Mouse (Mus musculus) embryonic facial prominence, embryonic 14.5 days (tissue): ENCODE results near the gene Arhgap30. TPM values are rescaled to one million over a fixed set of nuclear protein-coding genes. Genes with fewer than 3 reads are reported as not detected.

Experiments
- ATAC-seq: fragments of 200-750 bp; cut with Nextera tagmentation; 2 replicates; pipeline ENCODE4 v1.8.0; 2017; ENCODE audit warnings: low read depth, moderate number of reproducible peaks, moderate TSS enrichment
- DNase-seq: peaks from one replicate; pipeline ENCODE4 v3.0.0-alpha.2; 2015; ENCODE audit warnings: low spot score
- H3K27ac ChIP-seq: fragments of 300-500 bp; sonication (generic); replicated peaks from 2 replicates; pipeline ENCODE4 v1.5.1; 2014; ENCODE audit warnings: low read depth, mild to moderate bottlenecking, low read length, moderate library complexity
- H3K27me3 ChIP-seq: fragments of 300-500 bp; sonication (generic); replicated peaks from 2 replicates; pipeline ENCODE4 v1.6.1; 2014; ENCODE audit warnings: low read length; ENCODE audit not compliant: control insufficient read depth, insufficient read depth
- H3K36me3 ChIP-seq: fragments of 300-500 bp; sonication (generic); 2 replicates; pipeline ENCODE4 v1.6.1; 2014; ENCODE audit warnings: low read length, mixed read lengths; ENCODE audit not compliant: control insufficient read depth, insufficient read depth
- H3K4me1 ChIP-seq: fragments of 300-500 bp; sonication (generic); 2 replicates; pipeline ENCODE4 v1.6.1; 2014; ENCODE audit warnings: antibody characterized with exemption, low read length; ENCODE audit not compliant: control insufficient read depth, insufficient read depth
- H3K4me2 ChIP-seq: fragments of 300-500 bp; sonication (generic); 2 replicates; pipeline ENCODE4 v1.6.1; 2014; ENCODE audit warnings: low read depth, mild to moderate bottlenecking, low read length, moderate library complexity, mixed read lengths
- H3K4me3 ChIP-seq: fragments of 300-500 bp; sonication (generic); 2 replicates; pipeline ENCODE4 v1.5.1; 2014; ENCODE audit warnings: low read depth, mild to moderate bottlenecking, low read length
- H3K9ac ChIP-seq: fragments of 300-500 bp; sonication (generic); 2 replicates; pipeline ENCODE4 v1.6.1; 2014; ENCODE audit warnings: low read depth, mild to moderate bottlenecking, low read length, moderate library complexity, mixed read lengths
- H3K9me3 ChIP-seq: fragments of 300-500 bp; sonication (generic); 2 replicates; pipeline ENCODE4 v1.6.1; 2016; ENCODE audit warnings: low read length; ENCODE audit not compliant: control insufficient read depth
- WGBS: fragments of 180-500 bp; shearing (Covaris S2); extraction: QIAGEN DNeasy Blood & Tissue Kit; methylation state at CpG from one replicate; pipeline ENCODE4 v1.1.7; 2014; 5-methylcytosine and 5-hydroxymethylcytosine counted together
- polyA plus RNA-seq: library from polyadenylated mRNA; unstranded; fragments of >200 nt; fragmentation: Nextera tagmentation; extraction: Ambion mirVana; gene quantifications from 2 replicates; pipeline ENCODE4 v1.2.1, GENCODE M21; 2014

The Arhgap30 gene
- polyA plus RNA-seq, 1 experiment from 2014 or later, result 2.0 TPM

DNA sequence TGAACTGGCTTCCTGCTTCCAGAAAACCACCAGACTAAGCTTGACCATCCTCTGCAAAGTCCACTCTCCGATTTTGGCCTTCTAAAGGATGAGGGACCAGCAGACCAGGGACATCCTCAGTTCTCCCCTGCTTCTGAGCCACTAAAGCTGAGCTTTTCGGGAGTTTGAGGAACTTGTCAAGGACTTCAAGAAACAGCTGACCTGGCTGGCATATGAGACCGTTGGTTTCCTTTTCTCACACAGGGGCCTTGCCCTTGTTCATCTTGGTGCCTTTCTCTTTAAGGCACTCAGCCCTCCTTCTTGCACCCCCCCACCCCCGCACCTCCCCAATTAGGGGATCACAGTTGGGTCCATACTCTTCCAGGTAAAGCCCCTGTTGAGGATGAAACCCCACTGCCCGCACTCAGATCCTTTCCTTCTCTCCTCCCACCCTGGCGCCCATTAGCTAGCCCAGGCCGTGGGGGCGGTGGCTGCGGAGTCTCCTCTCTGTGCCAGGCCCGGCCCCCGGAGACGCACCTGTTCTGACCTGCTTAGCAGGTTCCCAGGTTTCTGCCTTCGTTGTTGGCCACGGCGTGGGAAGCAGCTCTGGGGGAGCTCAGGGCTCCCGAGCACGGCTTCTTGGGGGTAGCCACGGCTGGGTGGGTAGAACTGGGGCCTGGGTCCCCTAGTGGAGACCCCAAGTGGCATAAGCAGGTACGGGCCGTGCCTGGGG lies 18.8 kb upstream of the Arhgap30 start, which contains the start of gene Nectin4:
Nectin4 (plus strand) TSS at position 255 of the 712 bp plus-strand sequence.
- peak within 1 kb of the TSS; percentile 16 for H3K4me3 ChIP-seq
- peak within 1 kb of the TSS; percentile 31 for H3K4me2 ChIP-seq
- WGBS, result 27% methylated on average over 18 of the region's 20 CpGs
- no peaks in the 10 kb centered on the region for H3K36me3 ChIP-seq
- H3K9me3 ChIP-seq, result no peaks in the 10 kb centered on the region
- no peaks in the 10 kb centered on the region for H3K27me3 ChIP-seq
- peak; percentile 80 for DNase-seq
- peak within 1 kb of the TSS; percentile 46 for H3K9ac ChIP-seq
- ATAC-seq, result peak; percentile 80
- 0 out of 2 replicates have a peak within 1 kb of the TSS, but pooled peaks have one; percentile 34 for H3K27ac ChIP-seq
- peaks cover 13% of the 10 kb centered on the region for H3K4me1 ChIP-seq

DNA sequence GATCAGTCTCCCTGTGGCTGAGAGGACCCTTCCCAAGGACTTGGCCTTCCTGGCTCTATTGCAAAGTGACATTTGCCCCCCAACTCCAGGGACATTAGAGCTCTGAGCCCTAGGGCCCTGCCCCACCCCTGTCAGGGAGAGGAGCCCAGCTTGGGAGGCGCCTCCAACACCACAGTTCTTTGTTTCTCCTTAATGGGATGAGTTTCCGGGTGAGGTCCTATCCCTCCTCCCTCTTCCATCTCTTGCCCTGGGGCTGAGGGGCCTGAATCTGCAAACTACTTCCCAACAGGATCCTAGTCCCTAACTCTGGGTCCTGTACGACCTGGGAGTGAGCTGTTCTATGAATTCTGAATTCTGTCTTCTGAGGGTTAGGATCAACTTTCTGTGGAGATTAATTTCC lies 15.9 kb upstream of the Arhgap30 start:
- H3K9ac ChIP-seq, result no peak overlapping the region; the same call in 1 of the 2 replicates
- peaks cover 13% of the 10 kb centered on the region for H3K4me1 ChIP-seq
- no peak overlapping the region for H3K27ac ChIP-seq
- 0 out of 2 replicates have a peak overlapping the region, but pooled peaks have one; percentile 6 for H3K4me2 ChIP-seq
- no peaks in the 10 kb centered on the region for H3K27me3 ChIP-seq
- H3K9me3 ChIP-seq, result no peaks in the 10 kb centered on the region
- ATAC-seq (no peak), DNase-seq (no peak)
- 29% methylated on average over 3 of the region's 3 CpGs for WGBS
- H3K36me3 ChIP-seq, result no peaks in the 10 kb centered on the region
- peak overlapping the region; percentile 16; the same call in 1 of the 2 replicates for H3K4me3 ChIP-seq

DNA sequence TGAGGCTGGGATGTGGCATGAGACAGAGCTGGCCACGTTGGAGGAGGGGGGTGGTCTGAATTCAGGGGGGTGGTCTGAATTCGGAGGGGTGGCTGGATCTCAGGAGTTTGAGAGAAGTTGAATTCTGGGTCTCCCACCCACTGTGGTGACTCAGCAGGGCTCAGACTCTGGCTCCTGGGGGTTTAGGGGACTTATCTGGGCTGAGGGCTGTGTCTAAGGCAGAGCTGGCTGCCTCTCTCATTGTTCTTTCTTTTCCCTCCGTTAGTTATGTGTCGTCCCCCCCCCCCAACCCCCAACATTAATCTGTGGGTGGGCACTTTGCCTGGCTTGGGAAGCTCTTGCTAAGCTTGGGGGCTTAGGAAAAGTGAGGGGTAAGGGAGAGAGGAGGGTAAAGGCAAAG lies 14.8 kb upstream of the Arhgap30 start:
- Histone ChIP-seq H3K27ac (peak overlapping the region; percentile 77), H3K36me3 (no peaks in the 10 kb centered on the region), H3K4me3 (no peak overlapping the region), H3K4me1 (peaks cover 13% of the 10 kb centered on the region), H3K9me3 (no peaks in the 10 kb centered on the region), H3K27me3 (no peaks in the 10 kb centered on the region), H3K9ac (0 out of 2 replicates have a peak overlapping the region, but pooled peaks have one; percentile 2), H3K4me2 (peak overlapping the region; percentile 31)
- WGBS, result 2% methylated on average over 4 of the region's 4 CpGs
- ATAC-seq, result peak; percentile 37
- DNase-seq, result peak; percentile 70

DNA sequence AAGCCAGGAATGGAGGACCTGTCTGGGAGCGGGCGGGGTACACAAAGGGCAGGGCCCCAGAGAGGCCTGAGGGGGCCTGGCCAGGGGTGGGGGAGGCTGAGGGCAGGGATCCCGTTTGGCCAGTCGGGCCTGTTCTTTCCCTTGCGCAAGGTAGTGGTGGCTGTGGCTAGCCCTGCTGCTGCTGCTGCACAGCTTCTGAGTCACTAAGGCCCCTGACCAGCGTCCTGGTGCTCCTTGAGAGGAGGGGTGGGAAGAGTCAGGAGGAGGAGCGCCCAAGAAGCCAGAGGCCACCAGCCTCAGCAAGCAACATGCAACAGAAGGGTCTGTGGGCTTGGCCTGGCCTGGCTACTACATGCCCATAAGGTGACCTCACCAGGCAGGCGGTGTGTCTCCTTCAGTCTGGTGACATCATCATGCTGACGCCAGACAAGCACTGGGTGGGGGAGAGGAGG lies 13.1 kb upstream of the Arhgap30 start:
- no peak overlapping the region for H3K4me2 ChIP-seq
- H3K27ac ChIP-seq, result no peak overlapping the region; the same call in 1 of the 2 replicates
- peaks cover 20% of the 10 kb centered on the region for H3K4me1 ChIP-seq
- 47% methylated on average over 9 of the region's 9 CpGs for WGBS
- H3K27me3 ChIP-seq, result peaks cover 11% of the 10 kb centered on the region
- no peak overlapping the region for H3K4me3 ChIP-seq
- DNase-seq (no peak), ATAC-seq (no peak)
- no peak overlapping the region for H3K9ac ChIP-seq
- no peaks in the 10 kb centered on the region for H3K9me3 ChIP-seq
- no peaks in the 10 kb centered on the region for H3K36me3 ChIP-seq

DNA sequence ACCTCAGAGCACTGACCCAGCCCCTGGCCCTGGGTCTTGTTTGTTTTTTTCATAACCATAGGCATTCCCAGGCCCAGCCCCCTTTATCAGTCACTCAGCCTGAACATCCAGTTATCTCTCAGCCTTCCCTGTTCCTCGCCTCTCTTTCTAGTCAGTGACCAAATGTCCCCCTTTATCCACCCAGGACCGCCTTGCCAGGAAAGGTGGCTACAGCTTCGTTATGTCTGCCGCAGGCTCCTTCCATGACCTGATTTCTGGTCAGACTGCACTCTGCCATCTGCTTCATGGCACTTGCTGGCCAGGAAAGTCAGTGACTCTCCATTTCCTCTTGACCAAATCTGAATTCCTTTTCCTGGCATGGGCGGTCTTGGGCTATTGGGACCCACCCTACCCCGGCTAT lies 10.5 kb upstream of the Arhgap30 start:
- no peaks in the 10 kb centered on the region for H3K9me3 ChIP-seq
- no peak overlapping the region for H3K4me3 ChIP-seq
- no peak for DNase-seq
- H3K36me3 ChIP-seq, result no peaks in the 10 kb centered on the region
- peaks cover 17% of the 10 kb centered on the region for H3K4me1 ChIP-seq
- H3K4me2 ChIP-seq, result no peak overlapping the region
- no peak overlapping the region for H3K27ac ChIP-seq
- WGBS, result 89% methylated on average over 6 of the region's 6 CpGs
- peaks cover 14% of the 10 kb centered on the region for H3K27me3 ChIP-seq
- no peak for ATAC-seq
- no peak overlapping the region for H3K9ac ChIP-seq

DNA sequence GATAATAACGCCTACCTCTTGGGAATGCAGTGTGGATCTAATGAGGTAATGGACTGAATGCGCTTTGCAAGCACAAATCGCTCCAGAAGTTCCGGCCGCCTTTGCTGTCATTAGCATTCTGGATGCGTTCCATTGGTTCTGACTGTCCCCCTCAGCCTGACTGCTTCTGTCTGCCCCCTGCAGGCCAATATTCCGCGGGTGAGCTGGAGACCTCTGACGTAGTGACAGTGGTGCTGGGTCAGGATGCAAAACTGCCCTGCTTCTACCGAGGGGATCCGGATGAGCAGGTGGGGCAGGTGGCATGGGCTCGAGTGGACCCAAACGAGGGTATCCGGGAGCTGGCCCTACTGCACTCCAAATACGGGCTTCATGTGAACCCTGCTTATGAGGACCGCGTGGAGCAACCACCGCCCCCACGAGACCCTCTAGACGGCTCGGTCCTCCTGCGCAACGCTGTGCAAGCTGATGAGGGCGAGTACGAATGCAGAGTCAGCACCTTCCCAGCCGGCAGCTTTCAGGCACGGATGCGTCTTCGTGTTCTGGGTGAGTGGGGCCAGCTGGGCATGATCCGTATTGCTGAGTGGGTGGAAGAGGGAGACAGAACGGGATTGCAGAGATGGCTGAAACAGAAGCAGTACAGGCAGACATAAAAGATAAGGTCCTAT lies 8.7 kb upstream of the Arhgap30 start:
- peak; percentile 77 for DNase-seq
- Histone ChIP-seq H3K9me3 (no peaks in the 10 kb centered on the region), H3K36me3 (no peaks in the 10 kb centered on the region), H3K4me3 (peak overlapping the region; percentile 26), H3K27me3 (peaks cover 14% of the 10 kb centered on the region), H3K9ac (0 out of 2 replicates have a peak overlapping the region, but pooled peaks have one; percentile 21), H3K4me2 (peak overlapping the region; percentile 49), H3K27ac (no peak overlapping the region), H3K4me1 (peaks cover 7% of the 10 kb centered on the region; the same call in 1 of the 2 replicates)
- WGBS, result 5% methylated on average over 31 of the region's 31 CpGs
- peak; percentile 66 for ATAC-seq

DNA sequence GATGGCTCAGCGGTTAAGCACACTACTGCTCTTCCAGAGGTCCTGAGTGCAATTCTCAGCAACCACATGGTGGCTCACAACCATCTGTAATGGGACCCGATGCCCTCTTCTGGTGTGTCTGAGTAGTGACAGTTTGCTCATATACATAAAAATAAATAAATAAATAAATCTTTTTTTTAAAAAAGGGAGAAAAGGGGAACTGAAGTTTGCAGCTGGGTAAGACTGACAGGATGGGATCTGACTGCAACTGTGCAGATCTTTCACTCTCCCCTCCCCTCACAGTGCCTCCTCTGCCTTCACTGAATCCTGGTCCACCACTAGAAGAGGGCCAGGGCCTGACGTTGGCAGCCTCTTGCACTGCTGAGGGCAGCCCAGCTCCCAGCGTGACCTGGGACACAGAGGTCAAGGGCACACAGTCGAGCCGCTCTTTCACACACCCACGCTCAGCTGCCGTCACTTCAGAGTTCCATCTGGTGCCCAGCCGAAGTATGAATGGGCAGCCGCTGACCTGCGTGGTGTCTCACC lies 6.6 kb upstream of the Arhgap30 start:
- Histone ChIP-seq H3K9ac (no peak overlapping the region), H3K27me3 (peaks cover 14% of the 10 kb centered on the region), H3K4me2 (no peak overlapping the region), H3K4me3 (no peak overlapping the region), H3K27ac (no peak overlapping the region), H3K4me1 (peaks cover 7% of the 10 kb centered on the region; the same call in 1 of the 2 replicates), H3K9me3 (no peaks in the 10 kb centered on the region), H3K36me3 (no peaks in the 10 kb centered on the region)
- DNase-seq (no peak), ATAC-seq (no peak)
- WGBS, result 79% methylated on average over 11 of the region's 11 CpGs

DNA sequence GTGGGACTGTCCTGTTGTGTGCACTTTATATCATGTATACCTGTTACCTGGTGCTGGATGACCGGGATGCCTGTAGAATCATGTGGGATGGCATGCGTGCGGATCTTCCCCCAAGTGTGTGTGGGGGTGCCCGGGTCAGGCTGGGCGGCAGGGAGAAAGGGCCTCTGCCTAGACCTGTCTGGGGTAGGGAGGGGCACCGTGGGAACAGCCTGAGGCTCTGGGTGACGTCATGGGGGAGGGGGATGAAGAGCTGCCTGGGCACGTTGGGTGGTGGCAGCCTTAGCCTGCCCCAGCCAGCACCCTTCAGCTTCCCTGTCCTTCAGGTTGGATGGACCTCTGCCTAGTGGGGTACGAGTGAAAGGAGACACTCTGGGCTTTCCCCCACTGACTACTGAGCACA lies 4.4 kb upstream of the Arhgap30 start:
- 55% methylated on average over 9 of the region's 9 CpGs for WGBS
- H3K4me2 ChIP-seq, result no peak overlapping the region
- DNase-seq, result peak; percentile 29

More for the DNA sequence above, 4.4 kb upstream of the Arhgap30 start:
- Histone ChIP-seq H3K4me3 (no peak overlapping the region), H3K27ac (no peak overlapping the region), H3K27me3 (peaks cover 13% of the 10 kb centered on the region), H3K36me3 (no peaks in the 10 kb centered on the region), H3K9me3 (no peaks in the 10 kb centered on the region), H3K4me1 (peaks cover 7% of the 10 kb centered on the region; the same call in 1 of the 2 replicates), H3K9ac (no peak overlapping the region)
- peak; percentile 38; the same call in 1 of the 2 replicates for ATAC-seq
